Mouse (Mus musculus): ENCODE results near the gene Dnah12.
"Not testable (repeated sequence)": the region's sequence is repeated elsewhere in the genome, so short reads cannot be mapped to it uniquely, and the experiment has no call there.

The Dnah12 gene

GRCm38 (mm10) chr14:26692974-26693373, at the start of gene Dnah12:
Dnah12 (plus strand) TSS chr14:26693274.
- DNase-seq: no peak

GRCm38 (mm10) chr14:26645989-26646650, 47.0 kb upstream of the Dnah12 start:
- no peak for DNase-seq

DNA sequence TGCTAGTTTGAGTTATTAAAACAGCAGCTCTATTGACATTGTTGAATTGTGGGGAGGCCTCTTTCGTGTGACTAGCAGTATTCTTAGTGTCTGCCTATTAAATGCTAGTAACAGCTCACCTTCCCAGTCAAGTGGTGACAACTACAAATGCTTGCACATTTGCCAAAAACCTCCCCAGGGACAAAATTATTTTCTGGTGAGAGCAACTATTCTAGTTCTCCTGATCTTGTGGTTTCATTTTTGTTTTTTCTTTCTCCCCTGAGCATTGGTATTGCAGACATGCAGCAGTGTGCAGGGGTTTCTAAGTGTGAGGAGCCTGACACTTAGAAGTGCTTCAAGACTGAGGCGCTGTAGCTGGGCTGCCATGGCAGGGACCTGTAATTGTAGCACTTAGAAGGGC, 45.3 kb upstream of the Dnah12 start:
- DNase-seq: no peak

GRCm38 (mm10) chr14:26651901-26652300, 41.2 kb upstream of the Dnah12 start:
- DNase-seq: no peak

- DNase-seq: no peak
Observed at GRCm38 (mm10) chr14:26658178-26658577, 34.9 kb upstream of the Dnah12 start.

GRCm38 (mm10) chr14:26660233-26660632, 32.8 kb upstream of the Dnah12 start:
- DNase-seq: no peak

GRCm38 (mm10) chr14:26662016-26662415, 31.1 kb upstream of the Dnah12 start:
- no peak for DNase-seq

GRCm38 (mm10) chr14:26662488-26662887, 30.6 kb upstream of the Dnah12 start:
- no peak for DNase-seq

DNA sequence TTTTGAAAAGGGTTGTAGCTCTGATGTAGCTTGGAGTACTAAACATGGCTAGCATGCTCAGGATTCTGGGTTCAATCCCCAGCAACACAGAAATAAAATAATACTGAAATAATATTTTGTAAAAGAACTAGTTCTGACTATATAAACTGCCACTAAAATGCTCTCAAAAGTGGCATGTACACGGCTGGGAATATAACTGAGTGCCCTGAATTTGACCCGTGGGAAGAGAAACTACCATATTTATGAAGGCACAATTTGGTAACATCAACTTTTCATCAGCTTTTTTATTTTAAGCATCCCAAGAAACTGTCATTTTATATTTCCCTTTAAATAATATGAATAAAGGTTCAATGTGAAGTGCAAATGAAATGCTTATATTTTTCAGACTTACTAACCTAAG, 29.2 kb upstream of the Dnah12 start:
- DNase-seq: no peak

GRCm38 (mm10) chr14:26667991-26668370, 25.1 kb upstream of the Dnah12 start:
- DNase-seq: no peak

GRCm38 (mm10) chr14:26668371-26669291, 24.4 kb upstream of the Dnah12 start:
- DNase-seq: no peak

DNA sequence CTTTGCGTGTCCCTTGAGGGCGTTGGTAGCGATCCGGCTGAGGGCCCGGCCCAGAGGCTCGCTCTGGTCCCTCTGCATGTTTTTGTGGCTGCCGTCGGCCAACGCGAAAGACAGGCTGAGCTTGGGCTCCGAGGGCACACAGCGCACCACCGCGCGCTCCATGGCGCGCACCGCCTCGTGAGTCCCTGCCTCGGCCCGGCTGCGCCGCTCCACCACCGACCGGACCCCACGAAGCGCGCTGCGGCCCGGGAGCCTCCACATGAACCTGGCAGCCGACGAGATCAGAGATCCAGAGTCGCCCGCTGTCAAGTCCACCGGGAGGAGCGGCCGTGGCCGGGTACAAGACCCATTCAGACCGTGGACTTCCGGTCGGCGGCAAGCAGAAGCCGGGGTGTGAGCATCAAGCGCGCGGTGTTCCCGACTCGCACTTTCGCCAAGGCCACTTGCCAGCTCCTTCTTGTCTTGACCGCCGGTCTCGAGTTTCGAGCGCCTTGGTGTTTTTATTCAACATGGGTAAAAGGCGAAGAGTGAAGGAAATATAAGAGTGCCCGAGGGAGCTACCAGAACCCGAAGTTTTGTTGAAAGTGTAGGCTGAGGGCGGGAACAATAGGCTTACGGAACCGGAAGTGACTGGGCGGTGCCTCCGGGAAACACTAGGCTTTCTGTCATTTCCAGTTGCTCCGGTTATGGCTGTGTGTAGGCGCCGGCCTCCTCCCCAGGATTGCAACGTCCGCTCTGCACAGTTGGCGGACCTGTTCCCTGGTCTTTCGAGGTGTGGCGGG, 23.6 kb upstream of the Dnah12 start, which contains the start of gene Pde12:
Gene Pde12, minus strand, starts transcription at position 592 of the 782 bp plus-strand sequence.
- DNase-seq: peak; percentile 91

GRCm38 (mm10) chr14:26670964-26671363, 22.1 kb upstream of the Dnah12 start:
- no peak for DNase-seq

DNA sequence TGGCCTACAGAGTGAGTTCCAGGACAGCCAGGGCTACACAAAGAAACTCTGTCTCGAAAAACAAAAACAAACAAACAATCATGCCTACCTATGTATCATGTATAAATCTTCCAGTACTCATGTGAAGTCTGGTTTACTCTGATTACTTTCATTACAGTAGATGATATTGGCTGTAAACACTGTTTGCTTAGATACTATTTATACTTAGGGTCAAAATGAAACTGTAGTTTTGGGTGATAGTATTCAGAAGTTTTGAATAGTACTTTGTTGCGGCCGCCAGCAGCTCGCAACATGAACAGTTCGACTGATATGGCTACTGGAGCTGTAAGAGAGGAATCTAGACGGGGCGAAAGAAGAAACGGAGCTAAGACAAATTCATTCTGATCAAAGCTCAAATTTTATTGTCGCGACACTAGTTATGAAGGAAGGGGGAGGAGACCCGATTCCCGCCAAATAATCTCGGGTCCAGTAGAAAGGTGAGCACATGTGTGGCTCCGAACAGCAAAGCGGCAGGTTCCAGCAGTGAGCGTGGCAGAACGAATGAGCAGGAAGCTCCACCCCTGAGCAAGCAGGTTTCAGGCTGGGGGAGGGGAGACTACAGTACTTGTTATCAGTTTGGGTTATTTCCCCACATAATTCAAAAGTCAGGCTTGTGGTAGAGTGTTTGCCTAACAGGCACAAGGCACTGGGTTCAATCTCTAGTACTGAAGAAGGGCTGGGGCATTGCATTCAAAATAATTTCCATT, 21.0 kb upstream of the Dnah12 start:
- DNase-seq: not testable (repeated sequence)

GRCm38 (mm10) chr14:26674476-26675169, 18.5 kb upstream of the Dnah12 start:
- not testable (repeated sequence) for DNase-seq

DNA sequence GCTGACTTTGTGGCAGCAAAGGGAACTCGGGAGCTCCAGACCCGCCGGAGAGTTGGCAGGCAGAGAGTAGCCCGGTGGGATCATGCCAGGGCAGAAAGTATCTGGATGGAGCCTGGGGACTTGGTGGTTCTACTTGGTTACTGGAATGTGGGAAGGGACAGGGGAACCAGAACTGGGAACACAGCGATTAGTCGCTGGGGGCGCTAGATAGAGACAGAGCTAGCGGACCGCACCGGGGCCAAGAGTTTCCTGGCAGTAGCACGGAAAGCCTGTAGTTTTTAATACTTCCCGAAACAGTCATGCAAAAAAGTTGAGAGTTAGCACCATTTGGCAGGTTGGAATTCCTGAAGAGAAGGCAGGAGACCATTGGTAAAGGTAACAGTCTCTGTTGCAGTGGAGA, 17.7 kb upstream of the Dnah12 start:
- no peak for DNase-seq

DNA sequence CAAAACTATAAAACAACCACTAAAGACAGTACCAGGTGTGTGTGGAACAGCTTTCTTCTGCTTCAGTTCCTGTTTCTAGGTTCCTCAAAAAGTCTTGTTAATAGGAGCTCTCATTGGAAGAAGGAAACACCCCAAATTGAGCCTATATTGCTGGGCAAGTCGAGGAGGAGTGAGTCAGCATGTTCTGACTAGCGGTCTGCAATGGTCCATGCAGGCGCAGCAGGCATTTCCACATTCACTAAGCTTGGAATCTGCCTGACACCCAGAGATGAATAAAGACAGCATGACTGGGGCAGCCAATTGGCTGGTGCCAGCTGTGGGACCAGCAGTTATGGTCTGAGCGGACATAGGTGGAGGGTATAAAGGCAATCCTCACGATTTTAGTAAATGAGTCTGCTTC, 17.3 kb upstream of the Dnah12 start:
- no peak for DNase-seq

DNA sequence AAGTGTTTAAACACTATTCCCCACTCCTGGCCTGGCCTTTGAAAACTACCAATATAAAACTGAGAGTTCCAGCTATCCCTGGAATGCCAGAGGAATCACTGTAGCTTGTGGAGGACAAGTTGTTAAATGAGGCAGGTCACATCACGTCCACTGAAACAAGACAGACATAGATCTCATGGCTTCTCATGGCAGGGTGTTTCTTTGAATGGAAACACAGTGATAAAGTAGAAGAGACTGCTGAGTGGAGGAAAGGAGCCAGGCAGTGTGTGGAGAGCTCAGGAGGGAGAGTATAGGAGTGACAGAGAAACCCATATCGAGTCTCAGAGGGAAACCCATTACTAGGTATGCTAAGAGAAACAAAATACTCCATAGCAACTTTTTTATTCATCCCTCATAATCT, 2.3 kb upstream of the Dnah12 start:
- DNase-seq: no peak

DNA sequence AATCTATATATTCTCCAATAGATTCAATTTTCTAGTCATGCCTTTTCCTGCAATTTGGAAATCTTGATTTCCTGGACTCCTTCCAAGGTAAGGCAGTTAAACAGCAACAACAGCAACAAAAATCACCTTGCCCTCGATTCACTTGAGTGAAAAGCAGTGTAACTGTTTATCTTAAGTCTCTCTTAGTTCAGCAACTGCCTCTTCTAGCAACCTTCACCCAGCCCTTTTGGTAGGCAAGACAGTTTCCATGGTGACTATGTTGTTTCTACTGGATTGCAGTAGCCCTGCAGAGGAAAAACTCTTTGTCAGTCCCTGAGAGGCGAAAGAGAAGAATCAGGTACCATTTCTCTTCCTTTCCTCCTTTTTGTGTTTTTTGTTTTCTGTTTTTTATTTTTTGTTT, 1.7 kb upstream of the Dnah12 start:
- no peak for DNase-seq

- DNase-seq: no peak
Observed at GRCm38 (mm10) chr14:26697912-26698311, 4.8 kb downstream of the Dnah12 start.

- not testable (repeated sequence) for DNase-seq
Observed at GRCm38 (mm10) chr14:26705246-26705645, 12.2 kb downstream of the Dnah12 start.

DNA sequence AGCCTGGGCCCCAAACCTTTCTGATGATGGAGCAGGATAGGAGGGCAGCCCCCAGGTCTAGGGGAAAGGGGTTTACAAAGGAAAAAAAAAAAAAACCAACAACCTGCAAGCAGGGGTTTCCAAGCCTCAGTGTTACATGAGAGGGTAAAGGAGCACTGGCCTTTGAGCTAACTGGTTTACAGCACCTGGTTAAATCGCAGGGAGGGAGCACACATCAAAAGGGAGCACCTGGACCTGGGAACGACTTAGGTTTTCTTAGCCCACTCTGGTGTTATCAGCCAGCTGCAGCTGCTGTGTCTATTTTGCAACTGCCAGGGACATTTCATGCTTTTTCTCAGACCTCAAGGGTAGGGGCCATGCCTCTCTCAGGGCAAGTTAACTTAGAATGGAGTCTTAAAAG, 26.6 kb downstream of the Dnah12 start:
- not testable (repeated sequence) for DNase-seq
